Mouse (Mus musculus) embryo, embryonic 10.5 days (tissue): ENCODE data around the gene Atp8b3.
A peak's percentile ranks its signal among the peaks of the same experiment; 100 is the strongest.

Experiments
- DNase-seq: peaks from one replicate; pipeline ENCODE4 v3.0.0-alpha.2; 2015; ENCODE audit warnings: low spot score

The Atp8b3 gene

DNA sequence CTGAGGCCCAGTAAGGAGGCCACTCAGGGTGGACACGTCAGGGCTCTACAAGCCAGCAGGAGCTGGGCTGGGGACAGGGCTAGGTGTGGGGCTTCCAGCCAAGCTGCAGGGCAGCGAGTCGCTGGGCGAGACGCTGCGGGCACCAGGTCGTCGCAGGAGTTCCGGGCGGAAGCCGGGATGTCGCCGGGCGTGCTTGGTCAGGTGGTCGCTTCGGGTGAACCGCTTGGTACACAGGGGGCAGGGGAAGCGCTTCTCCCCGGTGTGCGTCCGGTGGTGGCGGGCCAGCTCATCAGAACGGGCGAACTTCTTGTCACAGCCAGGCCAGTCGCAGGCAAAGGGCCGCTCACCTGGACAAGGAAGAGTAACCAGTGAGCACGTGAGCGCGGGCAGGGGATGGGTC lies 30.0 kb upstream of the Atp8b3 start:
- DNase-seq: no peak

DNA sequence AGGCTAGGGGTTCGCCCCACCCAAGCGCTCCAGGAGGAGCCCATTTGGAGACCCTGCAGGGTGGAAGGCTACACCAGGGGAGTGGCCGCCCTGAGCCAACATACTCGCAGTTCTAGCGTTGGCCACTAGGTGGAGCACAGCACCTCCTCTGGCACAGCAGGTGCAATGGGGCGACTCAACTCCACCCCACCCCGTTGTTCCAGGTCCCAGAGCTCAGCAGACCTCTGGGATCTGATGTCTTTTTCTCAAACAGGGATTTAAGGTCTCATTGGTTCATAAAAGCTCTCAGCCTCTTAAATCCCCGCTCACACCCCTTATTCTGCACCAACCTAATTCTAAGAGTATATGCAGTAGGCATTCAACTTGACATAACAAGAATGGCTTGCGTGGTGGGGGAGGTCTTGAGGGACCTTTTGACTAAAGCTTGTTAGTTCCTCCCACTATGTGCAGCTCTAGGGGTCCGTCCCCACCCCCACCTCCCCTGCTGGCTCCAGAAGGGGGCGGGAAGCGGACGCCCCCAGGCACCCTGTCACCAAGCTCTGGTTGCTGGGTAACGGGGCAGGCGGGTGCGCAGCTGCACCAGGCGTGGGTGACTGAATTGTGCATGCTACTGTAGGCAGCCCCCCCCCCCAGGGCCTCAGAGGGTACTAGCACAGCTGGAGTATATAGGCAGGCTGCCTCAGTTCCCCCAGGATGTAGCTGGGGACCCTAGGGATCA lies 27.6 kb upstream of the Atp8b3 start:
- DNase-seq: peak; percentile 89

DNA sequence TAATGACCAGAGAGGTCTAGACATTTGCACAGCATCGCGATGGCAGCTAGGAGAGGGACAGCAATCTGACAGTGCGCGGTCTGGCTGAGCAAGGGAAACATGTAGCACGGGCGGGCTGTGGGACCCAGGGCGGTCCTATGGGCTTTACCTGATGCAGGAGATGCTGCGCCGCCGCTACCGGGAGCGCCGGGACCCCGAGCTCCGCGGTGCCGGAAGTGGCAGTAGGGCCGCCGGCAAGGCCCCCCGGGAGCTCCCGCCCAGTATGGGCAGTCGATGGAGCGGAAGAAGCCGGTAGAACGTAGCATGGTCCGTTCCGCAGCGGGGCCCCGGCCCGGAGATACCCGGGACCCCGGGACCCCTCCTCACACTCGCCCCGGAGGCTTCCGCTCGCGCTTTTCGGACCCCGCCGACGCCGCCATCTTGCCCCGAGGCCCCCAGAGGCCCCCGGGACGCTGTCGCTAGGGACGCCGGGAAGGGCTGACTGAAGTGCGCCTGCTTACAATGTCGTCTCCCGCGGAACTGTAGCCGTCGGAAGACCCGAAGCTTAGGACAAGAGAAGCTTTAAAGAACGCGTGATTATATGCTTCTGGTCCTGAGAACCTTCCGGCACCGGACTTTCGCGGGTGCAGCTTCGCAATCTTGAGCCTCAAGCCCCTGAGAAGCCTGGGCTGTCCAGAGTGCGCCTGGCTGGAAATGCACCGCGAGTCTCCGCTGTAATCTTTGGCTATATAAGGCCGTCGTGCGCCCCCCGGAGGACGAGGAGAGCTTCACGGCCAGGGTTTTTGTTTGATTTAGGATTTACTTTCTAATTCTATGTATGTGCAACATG lies 22.4 kb upstream of the Atp8b3 start, which contains the start of gene Rexo1:
Rexo1 (minus strand) TSS at position 445 of the 829 bp plus-strand sequence.
- peak; percentile 98 for DNase-seq

DNA sequence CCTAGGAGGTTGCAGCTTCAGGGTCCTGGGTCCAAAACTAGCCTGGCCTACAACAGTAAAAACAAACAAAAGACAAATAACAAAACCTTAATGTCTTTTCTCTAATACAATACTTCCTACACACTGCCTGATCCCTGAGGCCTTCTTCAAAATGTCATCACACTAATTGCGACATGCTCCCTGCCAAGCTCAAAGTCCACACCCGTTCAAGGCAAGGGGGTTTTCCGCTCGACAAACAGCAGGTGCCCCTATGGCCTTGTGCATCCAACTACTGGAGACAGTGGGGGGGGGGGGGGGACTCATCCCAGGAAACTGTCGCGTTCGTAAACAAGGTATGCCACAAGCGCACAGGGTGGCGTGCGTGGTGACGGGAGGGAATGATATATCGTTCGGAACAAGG lies 21.7 kb upstream of the Atp8b3 start:
- no peak for DNase-seq

DNA sequence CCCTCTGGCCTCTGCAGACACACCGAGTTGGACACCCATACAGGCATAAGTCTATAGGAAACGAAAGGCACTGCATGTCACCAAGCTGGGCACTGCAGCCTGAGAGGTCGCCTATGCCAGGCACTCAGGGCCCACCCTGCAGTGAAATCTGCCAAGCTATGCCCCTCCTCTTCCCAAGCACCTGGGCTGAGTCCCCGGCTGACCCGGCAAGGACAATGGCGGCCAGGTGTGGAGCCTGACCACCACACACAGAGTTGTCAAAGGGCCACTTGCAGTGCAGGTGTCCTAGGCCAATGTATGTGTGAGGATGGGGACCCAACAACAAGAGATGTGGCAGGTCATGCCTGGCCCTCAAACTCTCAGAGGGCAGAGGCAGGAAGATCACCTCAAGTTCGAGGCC lies 20.5 kb upstream of the Atp8b3 start:
- no peak for DNase-seq

DNA sequence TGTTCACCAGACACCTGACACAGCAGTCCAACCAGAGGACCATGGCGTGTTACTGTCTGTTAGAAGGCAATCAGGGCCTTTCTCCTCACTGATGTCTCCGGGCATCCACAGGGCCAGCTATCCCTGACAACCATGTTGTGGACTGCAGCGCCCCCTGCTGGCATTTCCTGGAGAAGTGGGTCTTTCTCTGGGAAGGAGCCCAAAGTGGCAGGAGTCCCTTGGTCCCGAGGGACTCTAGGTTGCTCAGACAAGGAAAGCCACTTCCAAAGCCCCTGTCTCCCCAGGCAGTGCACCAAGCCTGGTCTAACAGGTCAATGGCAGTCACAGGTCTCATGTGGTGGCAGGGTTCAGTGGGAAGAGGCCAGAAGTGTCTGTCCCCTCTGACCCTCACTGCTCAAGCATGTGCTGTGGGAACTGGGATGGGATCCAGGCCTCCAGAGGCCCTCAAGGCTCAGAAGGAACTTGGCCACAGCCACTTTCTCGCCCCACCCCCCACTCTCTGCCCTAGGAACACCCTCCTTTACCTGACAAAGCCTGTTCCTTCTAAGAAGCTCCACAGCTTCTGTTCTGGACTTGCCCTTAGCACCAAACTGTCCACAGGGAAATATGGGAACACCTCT lies 18.5 kb upstream of the Atp8b3 start:
- peak; percentile 80 for DNase-seq

DNA sequence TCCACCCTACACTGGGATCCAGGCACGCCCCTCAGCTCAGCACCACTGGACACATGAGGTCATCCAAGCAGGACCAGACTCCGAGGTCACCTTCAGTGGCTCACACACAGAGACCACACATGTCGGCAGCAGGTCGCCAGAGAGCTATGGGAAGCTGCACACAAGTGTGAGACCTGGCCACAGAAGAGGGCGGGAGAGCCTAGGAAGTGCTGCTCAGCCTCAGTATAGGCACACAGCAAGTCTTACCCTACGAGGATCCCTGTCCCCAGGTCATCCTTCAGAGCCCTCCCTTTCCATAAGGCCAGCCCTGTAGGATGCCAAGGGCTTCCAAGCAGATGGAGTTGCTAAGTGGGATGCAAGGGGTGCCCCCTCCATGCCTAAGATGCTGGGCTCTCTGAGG lies 15.1 kb upstream of the Atp8b3 start:
- DNase-seq: no peak

DNA sequence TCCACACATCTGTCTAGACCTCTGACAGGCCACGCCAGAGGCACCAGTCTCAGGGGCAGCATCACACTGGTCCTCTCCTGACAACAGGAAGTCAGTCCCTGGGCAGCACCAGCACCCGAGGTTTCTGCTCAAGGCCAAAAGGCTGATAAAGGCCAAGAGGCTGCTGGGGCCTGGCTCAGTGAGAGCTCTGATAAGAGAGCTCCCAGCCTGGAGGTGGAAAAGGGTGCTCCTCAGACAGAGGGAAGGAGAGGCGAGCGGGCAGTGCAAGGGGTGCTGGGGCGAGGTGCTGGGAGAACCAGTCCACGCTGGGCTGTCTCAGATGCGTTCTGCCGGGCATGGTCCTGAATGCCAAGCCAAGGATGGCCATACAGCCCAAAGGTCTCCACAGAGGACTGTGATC lies 14.7 kb upstream of the Atp8b3 start:
- DNase-seq: no peak

DNA sequence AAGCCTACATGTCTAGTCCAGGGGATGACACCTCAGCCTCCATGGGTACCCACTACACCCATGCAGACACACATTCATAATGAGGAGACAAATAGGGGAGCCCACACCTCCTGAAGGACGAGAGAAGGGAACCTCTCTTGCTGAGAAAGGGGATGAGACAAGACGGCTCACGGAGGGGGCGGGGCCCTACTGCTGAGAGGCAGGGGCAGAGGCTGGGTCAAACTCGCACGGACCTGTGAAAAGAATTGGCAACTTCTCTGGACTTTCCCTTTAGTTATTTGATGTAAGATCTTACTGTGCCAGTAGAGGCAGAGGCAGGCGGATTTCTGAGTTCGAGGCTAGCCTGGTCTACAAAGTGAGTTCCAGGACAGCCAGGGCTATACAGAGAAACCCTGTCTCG lies 13.4 kb upstream of the Atp8b3 start:
- DNase-seq: no peak

DNA sequence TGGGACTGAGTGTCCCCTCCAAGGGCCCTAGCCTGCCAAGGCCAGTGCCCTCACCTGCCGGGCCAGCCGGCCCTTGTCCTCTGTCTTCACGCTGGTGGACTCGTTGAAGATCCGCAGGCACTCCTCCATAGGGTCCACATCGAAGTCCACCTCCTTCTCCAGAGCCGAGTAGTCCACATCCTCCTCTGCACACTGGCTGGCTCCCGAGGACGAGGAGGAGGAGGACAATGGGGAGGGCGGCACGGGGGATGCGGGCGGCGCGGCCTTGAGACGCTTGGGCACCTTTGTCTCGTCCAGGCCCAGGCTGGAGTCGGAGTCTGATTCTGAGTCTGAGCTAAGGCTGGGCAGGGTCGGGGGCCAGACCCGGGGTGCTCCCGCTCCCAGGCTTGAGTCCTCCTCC lies 10.4 kb upstream of the Atp8b3 start:
- no peak for DNase-seq

DNA sequence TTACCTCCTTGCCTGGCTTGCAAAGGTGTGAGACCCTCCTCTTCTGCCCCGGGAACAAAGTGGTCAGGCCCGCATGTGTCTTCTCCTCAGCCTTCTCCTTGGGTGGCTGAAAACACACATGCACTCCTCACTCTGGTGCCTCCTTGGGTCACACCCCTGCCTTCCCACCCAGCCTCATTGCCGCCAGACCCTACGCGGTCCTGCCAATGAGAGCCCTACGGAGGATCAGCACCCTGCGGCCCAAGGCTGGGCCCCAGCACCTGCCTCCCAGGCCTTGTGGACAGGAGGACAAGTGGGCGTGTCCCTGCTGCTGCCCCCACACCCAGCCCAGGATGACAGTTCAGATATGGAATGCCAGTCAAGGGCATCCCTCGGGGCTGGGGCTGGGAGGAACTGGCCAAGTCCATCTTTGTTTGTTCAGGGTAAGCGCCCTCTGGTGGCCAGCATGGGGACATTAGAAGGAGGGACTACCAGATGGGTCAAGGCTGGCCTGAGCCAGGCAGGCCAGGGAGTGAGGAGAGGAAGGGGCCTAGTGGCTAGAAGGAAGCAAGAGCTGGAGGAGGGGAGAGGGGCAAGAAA lies 9.6 kb upstream of the Atp8b3 start:
- DNase-seq: peak; percentile 81

DNA sequence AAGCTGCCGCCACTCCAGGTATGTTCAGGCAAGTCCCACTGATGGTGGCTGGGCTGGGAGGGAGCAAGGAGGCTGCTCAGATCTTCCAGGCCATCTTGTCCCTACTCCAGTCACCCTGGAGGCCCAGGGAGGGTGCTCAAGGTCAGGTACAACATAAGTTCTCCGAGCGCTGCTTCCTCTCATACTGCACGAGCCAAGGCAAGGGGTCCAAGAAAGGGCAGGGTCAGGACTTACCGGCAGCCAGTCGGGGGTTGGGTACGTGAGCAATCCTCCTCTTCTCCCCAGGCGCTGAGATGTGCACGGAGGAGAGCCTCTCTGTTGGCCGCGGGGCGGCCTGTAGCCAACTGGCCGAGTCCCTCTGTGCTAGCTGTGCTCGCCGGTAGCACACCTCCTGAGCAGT lies 8.6 kb upstream of the Atp8b3 start:
- DNase-seq: no peak

DNA sequence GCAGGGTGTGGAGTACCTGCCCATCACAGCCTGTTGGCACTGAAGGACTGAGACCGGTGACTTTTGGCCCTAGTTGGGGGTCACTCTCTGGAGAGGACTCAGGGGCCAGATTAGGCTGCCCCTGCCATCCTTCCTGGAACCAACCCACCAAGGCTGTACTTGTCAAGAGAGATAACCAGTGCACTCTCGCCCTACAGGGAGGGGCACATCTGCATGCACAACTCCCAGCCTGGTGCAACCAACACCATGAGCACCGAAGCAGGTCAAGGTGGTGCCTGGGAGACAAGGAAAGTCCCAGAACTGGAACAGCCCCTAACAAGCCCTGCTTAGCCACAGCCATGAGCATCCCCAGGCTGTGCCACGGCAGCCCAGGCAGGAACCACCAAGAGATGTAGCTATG lies 8.0 kb upstream of the Atp8b3 start:
- DNase-seq: no peak

DNA sequence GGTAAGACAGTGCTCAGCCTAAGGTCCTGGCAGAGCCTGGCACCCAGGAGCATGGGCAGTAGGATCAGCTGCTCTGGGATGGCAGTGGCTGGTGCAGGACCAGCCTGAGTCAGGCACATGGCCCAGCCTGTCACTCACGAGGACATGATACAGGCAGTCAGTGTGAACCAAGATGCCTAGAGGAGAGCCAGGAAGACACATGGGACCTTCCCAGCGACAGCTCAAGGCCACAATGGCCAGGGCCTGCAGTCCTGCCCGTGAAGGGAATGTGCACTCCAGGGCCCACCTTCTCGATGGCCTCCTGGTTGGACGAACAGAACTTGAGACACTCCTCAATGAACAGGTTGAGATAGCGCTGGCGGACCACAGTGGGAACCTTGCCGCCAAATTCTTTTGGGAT lies 6.7 kb upstream of the Atp8b3 start:
- DNase-seq: no peak

DNA sequence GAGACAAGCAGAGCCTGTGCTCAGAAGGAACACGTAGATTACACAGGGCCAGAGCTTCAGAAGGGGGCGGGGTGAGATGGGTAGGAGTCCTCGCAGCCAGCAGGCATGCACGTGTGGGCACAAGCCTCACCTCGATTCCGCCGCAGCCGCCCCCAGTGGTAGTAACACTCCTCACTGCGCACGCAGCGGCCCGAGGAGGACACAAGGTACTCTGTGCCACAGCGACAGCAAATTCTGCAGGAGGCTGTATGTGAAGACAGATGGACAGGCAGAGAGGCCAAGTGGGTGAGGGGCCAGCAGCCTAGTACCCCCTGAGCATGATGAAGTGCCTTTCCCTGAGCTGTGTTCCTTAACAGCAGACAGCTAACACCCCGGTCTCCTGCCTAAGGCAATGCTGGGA lies 4.9 kb upstream of the Atp8b3 start:
- DNase-seq: no peak

DNA sequence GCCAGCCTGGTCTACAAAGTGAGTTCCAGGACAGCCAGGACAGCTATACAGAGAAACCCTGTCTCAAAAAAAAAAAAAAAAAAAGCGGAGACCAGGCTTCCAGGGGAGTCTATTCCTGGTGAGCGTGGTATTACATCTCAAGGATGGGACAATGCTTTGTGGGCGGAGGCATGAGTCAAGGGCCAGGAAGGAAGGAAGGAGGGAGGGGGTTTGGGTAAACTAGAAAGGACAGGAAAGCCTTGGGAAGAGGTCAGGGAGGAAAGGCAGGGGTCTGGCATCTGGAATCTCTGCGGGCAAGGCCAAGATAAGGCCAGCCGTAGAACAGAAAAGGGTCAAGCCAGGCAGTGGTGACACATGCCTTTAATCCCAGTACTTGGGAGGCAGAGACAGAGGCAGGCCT lies 569 bp upstream of the Atp8b3 start:
- DNase-seq: no peak

DNA sequence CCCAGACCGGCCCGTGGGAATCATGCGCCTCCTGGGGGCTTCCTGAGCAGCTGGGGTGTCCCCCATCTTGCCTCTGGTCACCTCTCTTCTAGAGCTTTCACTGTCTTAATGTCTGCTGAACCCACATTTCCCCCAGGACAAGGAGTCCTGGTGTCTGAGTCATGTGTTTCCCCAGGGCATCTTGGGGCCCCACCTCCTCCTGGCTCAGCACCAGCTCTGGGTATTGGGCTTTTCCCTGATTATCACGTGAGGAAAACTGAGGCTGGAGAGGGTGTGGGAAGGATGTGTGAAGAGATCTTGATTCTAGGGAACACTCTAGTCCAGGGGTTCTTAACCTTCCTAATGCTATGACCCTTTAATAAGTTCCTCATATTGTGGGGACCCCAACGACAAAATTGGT lies 744 bp downstream of the Atp8b3 start:
- DNase-seq: no peak

DNA sequence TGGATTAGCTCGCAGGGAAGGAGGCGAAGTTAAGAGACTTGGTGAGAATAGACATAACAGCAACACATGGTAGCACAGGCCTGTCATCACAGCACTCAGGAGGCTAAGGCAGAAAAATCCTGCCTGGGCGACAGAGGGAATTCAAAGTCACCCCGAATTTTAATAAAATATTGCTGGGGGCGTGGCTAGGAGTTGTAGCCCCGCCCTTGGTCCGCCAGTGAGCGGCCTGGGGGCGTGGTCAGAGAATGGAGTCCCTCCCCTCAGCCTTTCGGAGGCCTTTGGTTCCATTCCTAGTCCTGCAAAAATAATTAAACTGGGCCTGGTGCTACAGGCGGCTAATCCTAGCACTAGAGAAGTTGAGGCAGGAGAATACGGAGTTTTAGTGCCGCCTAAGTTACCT lies 3.2 kb downstream of the Atp8b3 start:
- DNase-seq: peak; percentile 22

DNA sequence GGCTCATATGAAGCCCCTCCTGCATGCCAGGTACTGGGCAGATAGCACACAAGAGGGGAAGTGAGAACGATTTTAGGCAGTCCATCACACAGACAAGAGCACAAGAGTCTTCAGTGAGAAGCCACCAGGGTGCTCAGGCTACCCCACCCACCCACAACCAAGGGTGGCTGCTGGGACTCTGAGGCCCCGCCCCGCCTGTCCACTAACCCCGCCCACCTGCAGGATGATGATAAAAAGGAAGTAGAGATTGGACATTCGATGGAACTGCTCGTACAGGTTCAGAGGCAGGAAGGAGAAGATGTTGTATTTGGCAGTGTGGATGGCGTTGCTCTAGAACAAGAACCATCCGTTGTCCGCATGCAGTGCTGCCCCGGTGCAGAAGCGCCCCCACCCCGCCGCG lies 3.9 kb downstream of the Atp8b3 start:
- no peak for DNase-seq

DNA sequence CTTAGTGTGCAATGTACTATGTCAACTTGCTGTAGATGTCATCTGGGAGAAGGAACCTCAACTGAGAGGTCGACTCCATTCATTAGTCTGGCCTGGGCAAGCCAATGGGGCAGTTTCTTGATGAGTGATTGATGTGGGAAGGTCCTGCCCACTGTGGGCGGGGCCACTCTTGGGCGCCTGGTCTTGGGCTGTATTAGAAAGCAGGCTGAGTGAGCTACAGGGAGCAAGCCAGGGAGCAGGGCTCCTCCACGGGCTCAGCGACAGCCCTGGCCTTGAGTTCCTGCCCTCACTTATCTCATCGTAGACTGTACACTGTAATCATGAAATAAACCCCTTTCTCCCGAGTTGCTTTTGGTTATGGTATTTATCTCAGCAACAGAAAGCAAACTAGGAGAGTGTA lies 5.2 kb downstream of the Atp8b3 start:
- DNase-seq: peak; percentile 47

DNA sequence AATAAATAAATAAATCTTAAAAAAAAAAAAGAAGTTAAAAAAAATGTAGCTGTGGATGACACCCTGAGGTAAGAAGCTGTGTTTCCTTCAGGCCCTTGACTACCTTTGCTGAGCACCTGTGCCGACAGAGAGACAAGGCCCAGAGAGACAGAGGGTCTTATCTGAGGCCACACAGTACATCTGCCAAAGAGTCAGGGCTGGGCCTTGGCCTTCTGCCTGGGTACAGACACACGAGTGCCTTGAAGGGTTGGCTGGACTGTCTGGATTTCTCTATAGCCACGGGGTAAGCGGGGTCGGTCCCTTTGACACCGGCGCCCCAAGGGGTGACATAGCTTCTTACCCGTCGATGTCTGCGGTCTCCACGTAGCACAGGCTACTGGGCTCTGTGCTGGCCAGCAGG lies 6.1 kb downstream of the Atp8b3 start:
- no peak for DNase-seq

DNA sequence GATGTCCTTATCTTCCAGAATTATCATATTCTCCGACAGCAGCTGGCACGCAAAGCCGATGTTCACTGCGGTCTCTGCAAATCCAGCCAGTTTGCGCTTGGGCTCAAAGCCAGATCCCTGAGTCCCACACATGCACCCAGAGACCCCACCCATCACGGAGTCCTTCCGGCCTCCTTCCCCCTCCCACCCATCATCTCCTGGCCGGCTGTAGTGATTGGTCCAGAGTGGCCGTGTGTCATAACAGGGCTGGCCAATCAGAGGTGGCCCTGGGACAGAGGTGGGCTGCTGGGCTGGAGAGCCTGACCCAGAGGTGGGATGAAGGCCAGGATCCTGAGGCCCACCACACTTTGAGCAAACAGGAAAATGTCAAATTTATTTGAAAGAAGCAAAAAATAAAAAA lies 12.8 kb downstream of the Atp8b3 start:
- peak; percentile 69 for DNase-seq

DNA sequence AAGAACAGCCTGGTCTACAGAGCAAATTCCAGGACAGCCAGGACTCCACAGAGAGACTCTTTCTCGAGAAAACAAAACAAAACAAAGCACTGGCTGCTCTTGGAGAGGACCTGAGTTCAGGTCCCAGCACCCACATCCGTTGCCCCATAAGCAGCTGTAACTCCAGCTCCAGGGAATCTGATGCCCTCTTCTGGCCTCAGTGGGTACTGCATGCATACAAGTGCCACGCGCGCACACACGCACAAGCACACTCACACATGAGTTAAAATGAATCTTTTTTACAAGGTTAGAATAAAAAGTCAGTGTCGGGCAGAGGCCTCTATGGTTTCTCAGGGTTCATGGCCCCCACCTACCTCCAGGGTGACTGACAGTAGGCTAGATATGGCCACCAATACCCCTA lies 15.6 kb downstream of the Atp8b3 start:
- no peak for DNase-seq
